ENCODE assay signal across 14 mouse cellular contexts in genomic region chr11:105246785-105247184, GRCm38 (mm10). TPM values are rescaled to one million over a fixed set of nuclear protein-coding genes. Genes with fewer than 3 reads are reported as not detected.
"Had no signal": no experiment of that assay in that cellular context is flagged by ENCODE, and none has a peak within 500 bp of the region (broad histone marks: within the 10 kb centered on the region; RNA-seq: fewer than 3 reads in every experiment).

No protein-coding gene starts in this region.

- H3K4me2 ChIP-seq: limb, embryonic 12.5 days; liver, embryonic 13.5 days; midbrain, embryonic 13.5 days; neural tube, embryonic 12.5 days had no signal

- ATAC-seq: liver, postnatal 0 days; midbrain, embryonic 13.5 days had no signal

- H3K4me1 ChIP-seq: limb, embryonic 12.5 days; liver, embryonic 13.5 days; megakaryocyte, embryonic 14.5 days; midbrain, embryonic 13.5 days; neural tube, embryonic 12.5 days had no signal

- DNase-seq: kidney, adult 2 months; kidney, postnatal 25 days; liver; liver, embryonic 13.5 days; liver, postnatal 0 days; right cerebral cortex, postnatal 4 days; spleen, adult 18-20 months; thymus, adult 2 months; thymus, postnatal 25 days had no signal

- H3K27ac ChIP-seq: limb, embryonic 12.5 days; liver, embryonic 13.5 days; macrophage; midbrain, embryonic 13.5 days; neural tube, embryonic 12.5 days had no signal

- H3K27me3 ChIP-seq: limb, embryonic 12.5 days; liver, embryonic 13.5 days; megakaryocyte, embryonic 14.5 days; midbrain, embryonic 13.5 days; neural tube, embryonic 12.5 days had no signal

- H3K4me3 ChIP-seq: limb, embryonic 12.5 days; liver, embryonic 13.5 days; megakaryocyte, embryonic 14.5 days; midbrain, embryonic 13.5 days; neural tube, embryonic 12.5 days had no signal

- H3K9ac ChIP-seq: limb, embryonic 12.5 days; liver, embryonic 13.5 days; liver, postnatal 0 days; midbrain, embryonic 13.5 days; neural tube, embryonic 12.5 days had no signal

- H3K9me3 ChIP-seq: limb, embryonic 12.5 days; liver, embryonic 13.5 days; megakaryocyte, embryonic 14.5 days; midbrain, embryonic 13.5 days; neural tube, embryonic 12.5 days had no signal

RNA-seq across cellular contexts. Expression of gene Mrc2, which starts 45.7 kb away (rescaled TPM):
- polyA plus RNA-seq: macrophage had no signal
